Mouse (Mus musculus) natural killer cell, adult 2 months (primary cell): ENCODE results near the gene Kcnh4.
A peak's percentile ranks its signal among the peaks of the same experiment; 100 is the strongest.

Experiments
- DNase-seq, 2 experiments: peaks; one replicate each; pipeline ENCODE4 v3.0.0; 2022; ENCODE audit warnings: low spot score in 2 of 2

The Kcnh4 gene

DNA sequence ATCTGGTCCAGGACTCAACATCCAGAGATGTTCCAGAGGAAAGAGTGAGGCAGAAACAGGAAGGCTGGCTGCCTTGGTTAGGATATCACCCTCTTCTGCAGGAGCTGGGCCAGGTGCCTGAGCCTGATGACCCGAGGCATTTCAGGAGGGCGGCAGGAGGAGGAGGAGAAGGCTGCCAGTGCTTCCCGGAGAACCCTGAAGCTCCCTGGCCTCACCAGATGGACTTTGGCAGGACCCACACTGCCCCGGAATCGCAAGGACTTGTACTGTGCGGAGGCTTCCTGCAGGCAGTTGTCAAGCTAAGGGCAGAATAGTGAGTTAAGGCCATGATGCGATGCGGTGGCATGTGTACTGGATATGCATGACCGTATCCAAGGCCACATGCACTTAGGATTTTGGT is 7.0 kb upstream of the Kcnh4 start:
- DNase-seq: no peak

DNA sequence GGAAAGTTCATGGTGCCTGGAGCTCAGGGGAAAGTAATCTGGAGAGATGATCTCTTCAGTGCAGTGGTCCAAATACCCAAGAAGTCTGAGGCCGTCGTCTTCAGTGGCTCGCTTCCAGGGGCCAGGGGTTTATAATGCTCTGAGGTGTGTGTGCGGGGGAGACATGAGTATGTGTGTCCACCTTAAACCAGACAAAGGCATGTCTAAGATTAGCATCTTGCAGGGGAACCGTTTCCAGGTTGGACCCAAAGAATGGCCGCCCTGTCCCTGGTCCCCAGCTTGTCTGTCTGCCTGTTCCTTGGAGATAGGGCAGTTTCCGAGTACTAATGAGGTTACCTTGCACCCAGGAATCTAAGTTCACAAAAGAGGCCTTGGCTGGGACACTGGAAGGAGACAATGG is 3.1 kb upstream of the Kcnh4 start, which contains the start of gene Hcrt:
TSS of gene Hcrt (minus strand) at position 101 of the 400 bp plus-strand sequence.
- DNase-seq: no peak

DNA sequence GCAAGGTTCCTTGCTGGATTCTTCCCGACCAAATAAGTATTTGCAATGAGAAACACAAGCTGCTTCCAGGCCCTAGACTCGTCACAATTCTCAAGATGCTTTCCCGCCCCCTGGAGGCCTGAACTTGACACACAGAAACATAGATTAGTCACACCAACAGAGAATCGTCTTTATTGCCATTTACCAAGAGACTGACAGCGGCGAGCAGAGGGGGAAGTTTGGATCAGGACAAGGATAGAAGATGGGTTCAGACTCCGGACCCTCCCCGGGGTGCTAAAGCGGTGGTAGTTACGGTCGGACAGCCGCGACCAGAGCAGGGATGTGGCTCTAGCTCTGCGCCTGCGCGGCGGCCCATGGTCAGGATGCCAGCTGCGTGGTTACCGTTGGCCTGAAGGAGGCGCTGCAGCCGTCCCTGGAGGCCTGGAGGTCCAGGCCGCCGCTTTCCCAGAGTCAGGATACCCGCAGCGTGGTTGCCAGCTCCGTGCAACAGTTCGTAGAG is 1.9 kb upstream of the Kcnh4 start:
- peak; percentile 81 to 87 for DNase-seq

DNA sequence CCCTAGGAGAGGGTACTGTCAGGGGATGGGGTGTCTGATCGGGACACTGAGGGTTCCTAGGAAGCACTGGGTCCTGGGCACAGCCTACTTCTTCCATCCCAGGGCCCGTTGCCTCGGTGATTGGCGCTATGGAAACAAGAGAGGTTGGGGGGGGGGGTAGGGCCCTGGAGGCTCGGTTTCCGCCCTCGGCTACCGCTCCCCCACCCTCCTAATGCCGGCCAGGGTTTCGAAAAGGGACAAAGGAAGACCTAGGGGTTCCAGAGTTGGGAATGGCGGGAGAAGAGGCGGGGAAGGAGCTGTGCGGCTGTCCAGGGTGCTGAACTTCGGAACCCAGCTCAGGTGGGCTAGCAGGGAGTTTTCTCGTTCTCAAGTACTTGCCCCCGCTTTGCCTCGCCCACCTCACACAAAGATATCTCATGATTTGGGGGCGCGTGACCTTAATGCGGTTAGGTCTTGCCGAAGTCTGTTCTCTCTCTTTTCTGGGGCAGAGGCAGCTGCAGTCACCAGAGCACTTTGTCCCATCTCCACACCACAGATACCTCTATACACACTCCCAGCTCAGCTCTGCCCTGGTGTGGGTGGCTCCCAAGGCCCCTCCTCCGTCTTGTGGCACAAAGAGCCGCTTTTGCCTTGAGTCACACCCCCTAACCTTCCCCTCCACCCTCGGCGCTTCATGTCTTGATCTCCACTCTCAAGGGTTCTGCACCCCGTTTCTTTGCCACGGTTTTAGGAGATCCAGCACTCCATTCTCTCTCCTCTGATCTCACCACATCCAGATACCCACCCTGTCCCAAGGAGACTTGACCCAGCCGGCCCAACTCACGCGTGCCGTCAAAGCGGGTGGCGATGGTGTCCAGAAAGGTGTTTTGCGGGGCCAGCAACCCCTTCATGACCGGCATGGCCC is 783 bp downstream of the Kcnh4 start:
- peak in 1 of 2 experiments; percentile 60 for DNase-seq

DNA sequence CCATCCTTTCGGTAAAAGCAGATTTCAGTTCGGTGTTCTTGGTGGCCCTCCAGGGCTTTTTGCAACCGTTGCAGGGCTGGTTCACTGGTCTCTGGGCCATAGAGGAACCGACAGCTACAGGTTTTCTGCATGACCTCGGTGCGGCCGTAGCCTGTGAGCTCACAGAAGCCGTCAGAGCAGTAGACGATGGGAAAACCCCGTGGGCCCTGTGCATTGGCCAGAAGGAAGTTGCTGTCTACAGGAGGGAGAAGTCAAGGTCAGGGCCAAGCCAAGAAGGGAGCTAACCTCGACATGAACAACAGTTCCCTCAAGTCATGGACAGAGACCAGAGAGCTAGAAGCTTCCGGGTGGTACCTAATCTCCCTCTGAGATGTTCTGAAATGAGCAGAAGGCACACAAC is 2.2 kb downstream of the Kcnh4 start:
- peak; percentile 25 to 46 for DNase-seq

DNA sequence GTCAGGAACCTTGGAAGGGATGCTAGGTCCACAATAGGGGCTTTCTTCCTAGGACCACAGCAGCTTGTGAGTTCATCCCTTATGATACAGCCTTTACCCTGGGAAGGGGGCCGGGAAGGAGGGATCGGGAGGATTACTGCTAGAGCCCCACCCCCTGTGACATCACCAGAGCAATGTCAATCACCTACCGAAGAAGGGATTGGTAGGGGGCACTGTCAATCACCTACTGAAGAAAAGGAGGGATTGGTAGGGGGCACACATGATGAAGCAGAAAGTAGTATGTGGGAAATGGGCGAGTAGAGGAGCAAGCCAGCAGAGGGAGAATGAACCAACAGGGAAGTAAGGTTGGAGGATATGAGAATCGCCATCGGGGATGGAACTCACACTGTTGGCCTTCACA is 3.3 kb downstream of the Kcnh4 start:
- DNase-seq: no peak

DNA sequence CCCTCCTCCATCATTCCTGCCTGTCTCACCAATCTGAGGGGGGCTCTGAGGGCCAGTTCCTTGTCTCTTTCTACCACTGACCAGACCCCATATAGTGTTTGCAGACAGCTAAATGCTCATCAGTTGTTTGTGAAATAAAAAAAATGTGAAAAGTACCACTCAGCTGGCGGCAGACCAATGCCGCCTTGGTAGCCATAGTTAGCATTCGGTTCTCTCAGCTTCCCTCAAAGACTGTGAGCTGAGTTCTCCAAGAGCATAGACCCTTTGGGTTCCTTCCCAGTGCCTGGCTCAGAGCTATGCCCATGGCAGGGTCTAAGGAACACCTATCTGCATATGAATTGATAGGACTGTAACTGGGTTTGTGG is 5.1 kb downstream of the Kcnh4 start:
- DNase-seq: no peak

DNA sequence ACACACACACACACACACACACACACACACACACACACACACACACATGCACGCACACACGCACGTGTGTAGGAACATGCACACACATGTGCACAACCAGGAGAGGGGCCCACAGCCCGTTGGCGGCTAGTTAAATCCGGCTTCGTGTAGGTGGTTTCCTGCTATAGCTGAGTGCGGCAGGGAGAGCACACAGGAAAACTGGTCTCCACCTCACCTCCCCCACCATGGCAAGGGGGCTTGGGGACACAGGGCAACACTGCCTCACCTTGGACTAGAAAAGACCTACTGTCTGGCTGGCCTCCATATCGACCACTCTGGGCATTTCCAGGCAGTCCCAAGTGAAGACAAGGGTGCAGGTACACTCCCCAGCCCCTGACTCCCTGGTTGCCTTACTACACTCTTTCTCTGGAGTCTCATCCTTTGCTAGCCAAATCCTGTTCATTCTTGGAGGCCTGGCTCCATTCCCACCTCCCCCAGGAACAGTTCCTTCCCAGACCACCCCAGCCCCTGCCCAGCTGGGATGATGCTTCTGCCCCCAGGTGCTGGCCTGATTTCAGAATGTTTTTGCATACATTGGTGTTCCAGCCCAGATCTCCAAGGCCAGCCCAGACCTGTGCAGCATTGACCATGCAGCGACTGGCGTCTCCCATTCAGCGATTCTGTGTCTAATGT is 5.6 kb downstream of the Kcnh4 start:
- no peak for DNase-seq

DNA sequence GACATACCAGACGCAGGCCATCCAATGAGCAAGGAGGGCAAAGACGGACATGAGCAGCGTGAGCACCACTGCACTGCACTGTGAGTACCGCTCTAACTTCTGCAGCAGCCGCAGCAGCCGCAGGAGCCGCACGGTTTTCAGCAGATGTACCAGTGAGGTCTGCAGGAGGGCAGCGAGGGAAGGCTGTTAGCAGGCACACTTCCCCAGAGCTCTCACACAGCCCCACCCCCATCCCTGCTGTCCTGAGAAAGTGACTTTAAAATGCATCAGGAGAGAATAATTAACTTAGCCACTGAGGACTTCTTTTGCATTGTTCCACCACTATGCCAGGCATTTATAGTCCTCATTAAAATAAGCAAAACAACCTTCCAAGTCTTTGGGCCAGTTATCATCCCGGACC is 7.4 kb downstream of the Kcnh4 start:
- DNase-seq: no peak

DNA sequence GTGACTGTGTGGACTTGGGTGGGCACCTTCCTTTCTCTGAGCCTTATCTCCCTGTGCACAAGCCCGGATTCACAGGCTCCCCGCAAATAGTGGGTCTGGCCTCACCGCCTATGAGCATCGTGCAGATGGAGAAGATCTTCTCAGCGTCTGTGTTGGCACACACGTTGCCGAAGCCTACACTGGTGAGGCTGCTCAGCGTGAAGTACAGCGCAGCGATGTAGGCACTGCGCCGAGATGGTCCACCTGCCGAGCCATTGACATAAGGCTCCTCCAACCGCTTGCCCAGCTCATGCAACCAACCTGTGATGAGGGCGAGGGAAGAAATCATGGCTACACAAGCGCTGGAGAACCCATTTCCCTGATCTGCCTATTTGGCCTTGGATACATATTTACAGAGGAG is 9.6 kb downstream of the Kcnh4 start:
- no peak for DNase-seq

DNA sequence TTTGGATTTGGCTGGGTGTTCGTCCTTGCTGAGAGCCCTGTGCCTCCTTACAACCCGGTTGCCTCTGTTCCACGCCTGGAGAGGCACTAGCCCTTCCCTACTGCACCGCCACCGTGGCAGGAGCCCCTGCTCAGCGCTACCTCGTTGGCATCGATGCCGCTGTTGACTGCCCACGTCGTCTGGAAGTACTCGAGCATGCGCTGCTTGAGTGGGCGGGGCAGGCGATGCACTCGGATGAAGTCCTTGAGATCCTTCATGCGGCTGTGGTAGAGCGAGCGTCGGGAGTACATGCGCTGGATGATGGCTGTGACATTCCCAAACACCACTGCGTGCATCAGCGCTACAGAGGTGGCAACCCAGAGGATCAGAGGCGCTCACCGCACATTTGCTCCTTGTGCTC is 10.3 kb downstream of the Kcnh4 start:
- DNase-seq: no peak

DNA sequence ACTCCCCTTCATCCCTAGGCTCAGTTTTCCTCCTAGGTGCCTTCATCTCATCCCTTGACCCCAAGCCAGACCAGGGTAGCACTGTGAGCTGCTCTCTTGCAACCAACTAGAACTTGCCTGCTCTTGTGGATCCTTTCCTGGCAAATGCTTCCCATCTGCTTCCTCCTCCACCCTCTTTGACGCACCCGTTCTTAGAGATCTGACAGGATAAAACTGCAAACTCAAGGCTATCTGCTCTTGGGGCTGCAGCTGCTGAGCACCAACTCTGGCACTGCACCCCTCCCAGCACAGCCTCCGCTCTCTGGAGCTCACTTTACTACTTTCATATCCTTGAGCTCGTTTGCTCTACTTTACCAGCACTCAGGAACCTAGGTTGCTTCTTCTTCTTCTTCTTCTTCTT is 11.1 kb downstream of the Kcnh4 start:
- no peak for DNase-seq

DNA sequence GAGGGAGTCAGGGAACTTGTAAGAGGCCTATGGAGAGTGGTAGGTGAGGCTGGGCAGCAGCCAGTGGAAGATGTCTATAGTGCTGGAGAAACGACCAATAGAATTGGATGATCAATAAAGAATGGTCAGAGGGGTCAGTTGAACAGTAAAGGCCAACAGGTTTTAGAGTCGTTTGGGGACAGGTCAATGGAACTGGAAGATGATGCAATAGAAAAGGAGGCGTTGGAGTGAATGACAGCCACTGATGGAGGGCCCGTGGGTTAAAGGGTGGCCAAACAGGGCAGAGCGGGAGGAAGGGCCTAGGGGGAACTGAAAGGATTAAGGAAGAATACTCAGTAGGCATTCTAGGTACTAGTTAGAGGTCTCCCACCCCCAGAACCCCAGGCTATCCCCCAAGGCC is 12.6 kb downstream of the Kcnh4 start:
- no peak for DNase-seq

DNA sequence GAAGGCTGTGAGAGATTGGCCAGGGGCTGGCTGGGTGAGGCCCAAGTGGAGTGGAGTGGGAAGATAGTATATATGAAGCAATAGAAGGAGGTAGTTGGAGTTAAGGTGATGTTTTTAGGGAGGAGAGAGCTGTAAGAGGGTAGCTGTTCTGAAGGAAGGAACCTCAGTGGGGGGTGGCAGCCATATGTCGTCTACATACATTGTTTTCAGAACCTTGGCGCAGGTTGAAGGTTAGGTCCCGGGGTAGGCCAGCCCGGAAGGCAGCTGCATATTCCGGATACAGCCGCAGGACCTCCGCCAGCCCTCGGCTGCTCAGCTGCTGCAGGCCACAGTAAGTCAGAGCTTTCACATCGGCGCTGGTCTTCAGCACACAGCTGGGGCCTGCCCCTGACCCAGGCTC is 13.2 kb downstream of the Kcnh4 start:
- no peak for DNase-seq

DNA sequence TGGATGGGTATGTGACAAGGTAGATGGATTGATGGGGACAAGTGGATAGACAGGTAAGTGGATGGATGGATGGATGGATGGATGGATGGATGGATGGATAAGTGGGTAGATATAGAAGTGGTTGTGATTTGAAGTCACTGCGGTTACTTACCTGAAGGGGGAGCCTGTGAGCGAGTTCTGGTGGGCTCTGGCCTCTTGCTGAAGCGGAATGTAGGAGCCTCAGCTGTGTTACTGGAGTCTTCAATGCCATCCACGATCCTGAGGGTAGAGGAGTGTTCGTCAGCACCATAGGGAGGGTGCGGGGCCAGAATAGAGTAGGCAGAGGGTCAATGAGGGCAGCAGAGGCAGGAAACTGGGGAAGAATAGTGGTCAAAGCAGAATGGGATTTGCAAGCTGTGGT is 14.7 kb downstream of the Kcnh4 start:
- peak; percentile 30 to 65 for DNase-seq

DNA sequence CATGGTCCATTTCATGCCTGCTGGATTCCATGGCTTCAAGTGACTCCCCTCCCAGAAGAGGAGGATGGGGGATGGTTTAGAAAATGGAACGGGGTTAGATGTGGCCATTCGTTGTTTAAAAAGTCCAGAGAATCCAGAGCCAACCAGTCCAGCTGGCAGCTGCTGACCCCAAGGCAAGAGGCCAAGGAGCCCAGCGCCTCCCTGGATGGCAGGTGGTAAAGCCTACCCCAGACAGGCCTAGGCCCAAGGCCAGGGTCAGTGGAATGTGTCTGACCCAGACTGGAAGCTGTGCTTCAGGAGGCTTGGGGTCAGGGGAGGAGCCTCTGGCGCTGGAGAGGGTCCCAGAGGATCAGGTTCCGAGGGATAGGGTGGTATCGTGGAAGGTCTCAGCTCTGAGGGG is 18.4 kb downstream of the Kcnh4 start:
- DNase-seq: no peak

DNA sequence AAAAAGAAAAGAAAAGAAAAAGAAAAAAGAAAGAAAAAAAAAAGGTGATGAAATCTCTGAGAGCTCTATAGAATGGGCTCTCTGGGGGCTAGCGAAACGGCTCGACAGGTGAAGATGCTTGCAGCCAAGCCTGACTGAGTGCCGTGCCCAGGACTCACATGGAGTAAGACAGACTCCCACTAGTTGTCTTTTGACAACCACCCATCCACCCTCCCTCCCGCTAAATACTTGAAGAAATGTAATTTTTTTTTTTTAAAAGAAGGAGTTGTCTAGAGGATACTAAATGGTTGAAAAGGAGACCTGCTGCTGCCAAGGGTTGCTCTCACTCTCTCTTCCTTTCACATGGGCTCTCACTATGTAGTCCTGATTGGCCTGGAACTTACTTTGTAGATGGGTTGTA is 21.0 kb downstream of the Kcnh4 start:
- no peak for DNase-seq

DNA sequence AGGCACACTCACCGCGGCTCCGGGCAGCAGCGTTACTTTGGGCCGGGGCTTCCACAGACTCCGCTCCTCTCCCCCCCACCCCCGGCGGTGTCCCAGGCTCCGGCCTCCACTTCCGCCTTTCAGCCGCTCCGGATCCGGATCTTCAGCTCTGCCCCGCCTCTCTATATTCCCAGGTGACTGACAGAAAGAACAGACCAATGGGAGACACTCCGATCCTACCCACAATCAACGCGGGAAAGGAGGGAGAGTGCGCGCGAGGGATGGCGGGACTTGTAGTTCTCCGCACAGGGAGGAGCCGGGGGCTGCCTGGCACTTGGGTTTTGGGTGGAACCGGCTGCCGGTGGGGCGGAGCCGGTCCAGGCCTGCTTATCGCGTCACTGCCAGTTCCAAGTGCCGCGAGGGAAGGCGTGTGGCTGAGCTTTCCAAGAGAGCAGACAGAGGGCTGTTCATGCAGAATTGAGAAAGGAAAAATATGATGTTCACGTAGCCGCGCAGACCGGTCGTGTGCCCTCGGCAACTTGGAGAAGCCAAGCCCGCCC is 21.6 kb downstream of the Kcnh4 start, which contains the start of gene Rab5c:
TSS of gene Rab5c (minus strand) at position 150 of the 539 bp plus-strand sequence.
- DNase-seq: peak; percentile 98 to 99

DNA sequence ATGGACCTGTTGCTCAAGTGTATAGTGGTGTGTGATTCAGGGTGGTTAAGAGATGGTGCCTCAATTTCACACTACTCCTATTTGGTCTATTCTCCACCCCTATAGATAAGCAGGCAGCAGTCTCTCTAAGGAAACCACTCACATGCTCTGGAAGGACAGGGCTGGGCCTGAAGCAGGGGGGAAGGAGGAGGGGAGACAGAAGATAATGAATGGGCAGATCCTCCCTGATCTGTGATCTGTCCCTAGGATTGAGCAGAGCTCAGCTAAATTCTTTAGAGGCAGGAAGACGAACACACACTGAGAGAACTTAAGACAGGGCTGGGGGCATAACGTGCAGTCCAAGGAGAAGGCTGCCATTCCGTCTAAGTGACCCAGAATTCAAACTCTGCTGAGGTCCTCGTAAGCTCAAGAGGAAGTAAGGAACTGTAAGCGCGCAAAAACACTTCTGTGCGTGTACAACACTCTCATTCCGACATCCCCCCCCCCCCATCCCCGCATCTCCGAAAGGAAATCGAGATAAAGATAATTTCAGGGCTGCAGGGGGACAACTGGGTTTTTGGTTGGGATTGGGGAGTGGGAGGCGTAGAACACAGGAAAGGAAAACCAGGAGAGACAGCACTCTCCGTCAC is 22.5 kb downstream of the Kcnh4 start:
- no peak for DNase-seq

DNA sequence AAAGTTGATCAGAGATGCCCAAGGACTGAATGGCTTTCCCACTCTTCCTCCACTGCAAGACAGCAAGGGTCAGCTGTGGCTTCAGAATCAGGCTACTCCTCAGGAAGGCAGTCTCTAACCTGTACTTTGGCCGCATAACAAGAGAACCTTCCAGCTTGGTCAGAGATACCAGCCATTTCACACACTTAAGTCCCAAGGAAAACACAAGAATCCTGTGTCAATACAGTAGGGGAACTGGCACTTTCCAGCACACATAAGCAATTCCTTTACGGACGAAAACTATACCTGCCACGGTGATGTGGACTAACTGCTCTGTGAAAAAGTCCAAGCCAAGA is 23.0 kb downstream of the Kcnh4 start:
- DNase-seq: no peak

DNA sequence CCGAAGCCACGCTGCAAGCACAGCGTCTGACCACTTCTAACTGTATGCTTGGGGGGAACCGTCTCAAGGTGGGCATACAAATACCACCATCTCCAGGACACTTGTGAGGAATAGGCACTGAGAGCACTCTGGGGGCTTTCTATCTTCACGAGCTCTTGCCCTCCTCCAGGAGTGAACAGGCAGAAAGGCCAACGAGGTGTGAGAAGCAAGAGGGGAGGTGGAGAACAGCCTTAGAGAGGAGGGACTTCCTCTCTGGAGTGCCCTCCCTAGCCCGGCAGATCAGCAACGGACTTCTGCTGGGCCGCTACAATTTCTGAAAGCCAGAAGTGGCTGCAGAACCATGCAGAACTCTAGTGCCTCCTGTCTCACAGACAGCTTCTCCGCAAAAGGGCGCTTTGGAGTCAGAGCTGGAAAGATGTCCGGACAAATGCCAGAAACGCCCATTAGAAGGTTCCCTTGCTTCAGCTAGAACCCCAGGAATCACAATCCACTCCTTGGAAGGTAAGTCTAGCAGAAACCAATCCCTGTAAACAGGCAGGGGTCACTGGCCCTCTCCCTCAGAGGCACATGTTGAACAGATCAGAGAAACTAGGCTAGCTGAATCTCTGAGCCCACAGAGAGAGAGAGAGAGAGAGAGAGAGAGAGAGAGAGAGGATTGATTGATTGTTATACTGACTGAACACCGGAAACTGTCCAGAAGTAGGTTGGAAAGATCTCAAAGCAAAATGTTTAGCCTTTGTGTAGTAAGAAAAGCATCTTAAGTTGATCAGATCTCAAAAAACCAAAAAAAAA is 23.6 kb downstream of the Kcnh4 start:
- DNase-seq: no peak
